Mouse (Mus musculus) lung, adult 2 months (tissue): Measurements from ENCODE around the gene Bmp7.

Experiments used
- CTCF ChIP-seq: fragments of 200-500 bp; IDR thresholded peaks from 2 replicates; pipeline ENCODE4 v1.5.1; 2011; ENCODE audit warnings: mild to moderate bottlenecking, low read length, control low read depth; ENCODE audit not compliant: insufficient read depth
- POLR2A ChIP-seq: fragments of 200-500 bp; IDR thresholded peaks from 2 replicates; pipeline ENCODE4 v1.6.1; 2011; ENCODE audit warnings: low read depth, mild to moderate bottlenecking, control low read depth, low read length, borderline replicate concordance; ENCODE audit errors: extremely low read depth

GRCm38 (mm10) chr2:172904614-172905013, 35.5 kb downstream of the Bmp7 start:
- TF ChIP-seq POLR2A (no peak), CTCF (no peak)
